Mouse (Mus musculus): ENCODE measurements around the gene Bhlhe40. TPM values are rescaled to one million over a fixed set of nuclear protein-coding genes. Genes with fewer than 3 reads are reported as not detected.

Gene Bhlhe40
- polyA plus RNA-seq, 1 experiment: 8.1 TPM

DNA sequence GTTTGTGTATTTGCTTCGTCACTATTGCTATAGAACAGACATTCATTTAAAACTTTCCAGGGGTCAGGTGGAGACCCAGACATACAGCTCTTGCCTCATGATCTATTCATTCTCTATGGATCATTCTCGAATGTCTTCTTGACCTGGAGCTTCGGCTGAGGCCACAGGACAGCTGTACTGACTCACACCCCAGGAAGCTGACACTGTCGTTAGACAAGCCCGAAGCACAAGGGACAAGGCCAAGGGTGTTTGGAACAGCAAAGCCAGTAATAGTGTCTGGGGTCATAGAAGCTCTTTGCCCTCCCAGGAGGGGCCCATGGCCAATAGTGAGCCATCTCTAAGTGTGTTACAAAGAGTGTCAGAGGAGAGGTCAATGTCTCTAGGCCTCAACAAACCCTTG, 24.0 kb downstream of the Bhlhe40 start:
- TF ChIP-seq POLR2A (IDR thresholded peaks at IDR 0.05; ENCODE audit: low read depth, low read length): no peak
- TF ChIP-seq CTCF (IDR thresholded peaks at IDR 0.05; ENCODE audit: extremely low read depth, insufficient read depth, insufficient read length, insufficient replicate concordance): no peak
- no peak overlapping the region for H3K4me3 ChIP-seq (ENCODE audit: extremely low read depth, insufficient read depth, insufficient read length)
- H3K4me1 ChIP-seq (ENCODE audit: control insufficient read depth, insufficient read depth, insufficient read length): peaks cover 5% of the 10 kb centered on the region; the same call in 1 of the 2 replicates
- no peaks in the 10 kb centered on the region for H3K36me3 ChIP-seq (ENCODE audit: control insufficient read depth, insufficient read depth, low read length)
- H3K27ac ChIP-seq (ENCODE audit: insufficient read depth, low read length): no peak overlapping the region
- DNase-seq (ENCODE audit: low read depth in 1 of 2, low spot score in 2 of 2): no peak
- 86% methylated on average over 5 of the region's 5 CpGs for WGBS
- H3K27me3 ChIP-seq (ENCODE audit: control insufficient read depth, insufficient read depth, low read length): no peaks in the 10 kb centered on the region

DNA sequence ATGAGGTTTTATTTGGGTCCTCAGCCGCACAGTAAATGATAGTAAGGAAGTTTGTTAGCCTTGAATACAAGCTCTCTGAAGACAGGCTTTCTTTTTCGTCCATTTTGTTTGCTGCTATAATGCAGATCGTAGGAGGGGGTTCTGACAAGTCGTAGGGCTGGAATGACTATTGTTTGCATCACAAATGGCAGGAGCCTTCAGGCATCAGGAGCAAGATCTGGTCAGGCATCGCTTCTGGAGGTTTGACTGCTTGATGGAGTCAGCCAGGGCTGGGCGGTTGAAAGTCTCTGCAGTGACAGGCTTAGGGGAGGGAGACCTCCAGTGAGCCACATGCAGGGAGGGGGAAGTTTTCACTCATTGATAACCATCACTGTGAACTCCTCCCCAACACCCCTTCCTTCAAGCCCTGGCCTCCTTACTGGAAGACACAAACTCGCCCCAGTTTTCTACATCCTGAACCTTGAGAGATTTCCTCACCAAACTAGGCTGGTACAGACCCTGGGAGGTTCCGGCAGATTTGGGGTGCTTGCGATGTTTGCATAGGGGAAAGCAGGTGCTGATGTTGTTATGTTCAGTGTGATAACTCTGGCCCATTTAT, 25.4 kb downstream of the Bhlhe40 start:
- 89% methylated on average over 9 of the region's 9 CpGs for WGBS
- H3K27ac ChIP-seq (ENCODE audit: insufficient read depth, low read length): no peak overlapping the region
- no peak overlapping the region for H3K4me3 ChIP-seq (ENCODE audit: extremely low read depth, insufficient read depth, insufficient read length)
- peaks cover 5% of the 10 kb centered on the region; the same call in 1 of the 2 replicates for H3K4me1 ChIP-seq (ENCODE audit: control insufficient read depth, insufficient read depth, insufficient read length)
- TF ChIP-seq CTCF (IDR thresholded peaks at IDR 0.05; ENCODE audit: extremely low read depth, insufficient read depth, insufficient read length, insufficient replicate concordance): no peak
- no peak for TF ChIP-seq POLR2A (IDR thresholded peaks at IDR 0.05; ENCODE audit: low read depth, low read length)
- H3K27me3 ChIP-seq (ENCODE audit: control insufficient read depth, insufficient read depth, low read length): no peaks in the 10 kb centered on the region
- DNase-seq (ENCODE audit: low read depth in 1 of 2, low spot score in 2 of 2): no peak
- no peaks in the 10 kb centered on the region for H3K36me3 ChIP-seq (ENCODE audit: control insufficient read depth, insufficient read depth, low read length)

DNA sequence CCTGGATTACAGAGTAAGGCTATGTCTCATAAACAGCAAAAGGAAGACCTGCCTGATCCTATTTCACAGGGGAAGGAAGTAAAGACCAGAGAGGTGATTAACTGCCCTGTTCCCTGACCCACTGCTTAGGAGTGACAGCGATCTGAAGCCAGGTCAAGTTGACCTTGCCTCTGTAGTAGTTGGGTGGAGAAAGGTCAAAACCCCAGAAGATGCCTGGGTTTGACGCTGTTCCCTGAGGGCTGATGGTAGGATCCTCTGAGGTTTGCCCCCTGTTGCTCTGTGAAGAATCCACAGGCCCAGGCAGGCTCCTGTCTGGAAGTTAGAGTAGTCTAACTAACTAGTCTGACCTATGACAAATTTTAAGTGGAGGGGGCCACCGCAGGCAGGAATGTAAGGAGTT, 26.5 kb downstream of the Bhlhe40 start:
- WGBS: 72% methylated on average over 3 of the region's 3 CpGs
- Histone ChIP-seq H3K27ac (ENCODE audit: insufficient read depth, low read length) (no peak overlapping the region), H3K4me3 (ENCODE audit: extremely low read depth, insufficient read depth, insufficient read length) (no peak overlapping the region), H3K4me1 (ENCODE audit: control insufficient read depth, insufficient read depth, insufficient read length) (peaks cover 5% of the 10 kb centered on the region; the same call in 1 of the 2 replicates), H3K36me3 (ENCODE audit: control insufficient read depth, insufficient read depth, low read length) (no peaks in the 10 kb centered on the region), H3K27me3 (ENCODE audit: control insufficient read depth, insufficient read depth, low read length) (no peaks in the 10 kb centered on the region)
- TF ChIP-seq CTCF (IDR thresholded peaks at IDR 0.05; ENCODE audit: extremely low read depth, insufficient read depth, insufficient read length, insufficient replicate concordance) (no peak), POLR2A (IDR thresholded peaks at IDR 0.05; ENCODE audit: low read depth, low read length) (no peak)
- no peak for DNase-seq (ENCODE audit: low read depth in 1 of 2, low spot score in 2 of 2)

DNA sequence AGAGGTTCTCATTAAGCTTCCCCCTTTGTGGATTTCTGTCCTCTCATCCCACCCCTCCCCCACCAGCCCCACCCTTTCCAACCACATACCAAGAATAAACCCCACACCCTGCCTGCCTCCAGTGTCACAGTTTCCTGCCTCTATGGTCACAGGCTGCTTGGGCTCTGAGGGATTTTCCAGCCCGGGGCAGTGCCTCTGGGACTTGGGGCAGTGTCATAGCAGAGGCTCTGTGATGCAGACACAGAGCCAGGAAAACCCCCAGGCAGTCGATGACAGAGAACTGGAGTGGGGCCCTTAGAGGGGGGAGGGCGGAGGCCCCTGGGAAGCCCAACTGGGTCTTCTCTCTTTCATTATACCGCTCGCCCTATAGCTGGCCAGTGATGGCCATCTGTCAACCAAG, 27.9 kb downstream of the Bhlhe40 start:
- no peaks in the 10 kb centered on the region for H3K27me3 ChIP-seq (ENCODE audit: control insufficient read depth, insufficient read depth, low read length)
- 50% methylated on average over 5 of the region's 5 CpGs for WGBS
- no peak for DNase-seq (ENCODE audit: low read depth in 1 of 2, low spot score in 2 of 2)
- no peaks in the 10 kb centered on the region for H3K36me3 ChIP-seq (ENCODE audit: control insufficient read depth, insufficient read depth, low read length)
- TF ChIP-seq CTCF (IDR thresholded peaks at IDR 0.05; ENCODE audit: extremely low read depth, insufficient read depth, insufficient read length, insufficient replicate concordance) (no peak), POLR2A (IDR thresholded peaks at IDR 0.05; ENCODE audit: low read depth, low read length) (no peak)
- H3K4me1 ChIP-seq (ENCODE audit: control insufficient read depth, insufficient read depth, insufficient read length): peaks cover 5% of the 10 kb centered on the region; the same call in 1 of the 2 replicates
- H3K27ac ChIP-seq (ENCODE audit: insufficient read depth, low read length): no peak overlapping the region
- H3K4me3 ChIP-seq (ENCODE audit: extremely low read depth, insufficient read depth, insufficient read length): no peak overlapping the region

DNA sequence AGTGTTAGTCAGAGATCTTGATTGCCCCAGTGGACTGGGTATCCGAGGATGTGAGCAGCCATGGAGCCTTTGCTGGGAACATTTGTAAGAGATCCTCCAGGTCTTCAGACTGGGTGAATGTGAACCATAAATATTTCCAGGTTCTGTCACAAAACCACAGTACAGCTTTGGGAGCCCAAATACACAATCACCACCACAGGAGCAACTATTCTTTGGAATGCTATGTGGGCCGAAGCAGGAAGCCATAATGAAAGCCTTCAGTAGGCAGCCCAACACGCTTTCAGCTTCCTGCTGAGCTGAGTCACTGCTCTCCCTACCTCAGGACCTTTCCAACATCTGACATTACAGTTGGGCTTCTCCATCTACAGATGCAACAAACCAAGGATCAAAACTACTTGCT, 32.6 kb downstream of the Bhlhe40 start:
- DNase-seq (ENCODE audit: low read depth in 1 of 2, low spot score in 2 of 2): no peak
- TF ChIP-seq POLR2A (IDR thresholded peaks at IDR 0.05; ENCODE audit: low read depth, low read length) (no peak), CTCF (IDR thresholded peaks at IDR 0.05; ENCODE audit: extremely low read depth, insufficient read depth, insufficient read length, insufficient replicate concordance) (no peak)
- Histone ChIP-seq H3K27ac (ENCODE audit: insufficient read depth, low read length) (no peak overlapping the region), H3K36me3 (ENCODE audit: control insufficient read depth, insufficient read depth, low read length) (no peaks in the 10 kb centered on the region), H3K4me3 (ENCODE audit: extremely low read depth, insufficient read depth, insufficient read length) (no peak overlapping the region), H3K27me3 (ENCODE audit: control insufficient read depth, insufficient read depth, low read length) (no peaks in the 10 kb centered on the region), H3K4me1 (ENCODE audit: control insufficient read depth, insufficient read depth, insufficient read length) (peaks cover 23% of the 10 kb centered on the region)
- WGBS: 82% methylated on average over 3 of the region's 3 CpGs

DNA sequence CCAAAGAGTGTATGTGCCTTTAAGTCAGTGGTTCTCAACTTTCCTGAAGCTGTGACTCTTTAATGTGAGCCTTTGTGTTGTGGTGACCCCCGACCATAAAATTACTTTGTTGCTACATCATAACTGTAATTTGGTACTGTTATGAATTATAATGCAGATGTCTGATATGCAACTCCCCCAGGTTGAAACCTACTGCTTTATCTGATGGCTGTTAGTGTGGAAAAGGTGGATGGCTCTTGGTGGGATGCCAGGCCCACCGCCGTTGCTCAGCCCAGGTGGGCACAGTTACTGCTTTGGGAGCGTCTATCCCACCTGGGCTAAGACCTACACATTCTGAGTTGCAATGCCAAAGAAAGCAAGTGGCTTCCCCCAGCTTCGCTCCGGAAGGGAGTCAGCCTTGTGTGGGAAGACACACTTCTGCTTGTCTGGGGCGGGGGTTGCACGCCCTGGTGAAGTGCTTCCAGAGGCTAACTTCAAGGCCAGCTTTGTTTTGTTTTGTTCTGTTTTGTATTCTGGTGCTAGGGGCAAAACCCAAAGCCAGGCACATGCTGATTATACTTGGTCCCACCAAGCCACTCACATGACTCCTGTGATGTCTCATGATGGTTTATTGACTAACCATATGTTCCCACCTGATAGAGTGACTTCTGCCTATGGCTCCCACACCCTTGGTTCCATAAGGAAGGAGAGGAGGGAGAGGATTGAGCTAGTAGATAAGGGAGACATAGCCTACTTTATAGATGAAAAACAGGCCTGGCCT, 34.7 kb downstream of the Bhlhe40 start:
- Histone ChIP-seq H3K27me3 (ENCODE audit: control insufficient read depth, insufficient read depth, low read length) (no peaks in the 10 kb centered on the region), H3K4me1 (ENCODE audit: control insufficient read depth, insufficient read depth, insufficient read length) (peaks cover 21% of the 10 kb centered on the region), H3K36me3 (ENCODE audit: control insufficient read depth, insufficient read depth, low read length) (no peaks in the 10 kb centered on the region), H3K4me3 (ENCODE audit: extremely low read depth, insufficient read depth, insufficient read length) (no peak overlapping the region), H3K27ac (ENCODE audit: insufficient read depth, low read length) (peak overlapping the region; percentile 83)
- TF ChIP-seq CTCF (IDR thresholded peaks at IDR 0.05; ENCODE audit: extremely low read depth, insufficient read depth, insufficient read length, insufficient replicate concordance): no peak
- no peak for TF ChIP-seq POLR2A (IDR thresholded peaks at IDR 0.05; ENCODE audit: low read depth, low read length)
- WGBS: 56% methylated on average over 8 of the region's 8 CpGs
- no peak for DNase-seq (ENCODE audit: low read depth in 1 of 2, low spot score in 2 of 2)

Measured in spleen, adult 2 months (tissue).